In the genomic region with DNA sequence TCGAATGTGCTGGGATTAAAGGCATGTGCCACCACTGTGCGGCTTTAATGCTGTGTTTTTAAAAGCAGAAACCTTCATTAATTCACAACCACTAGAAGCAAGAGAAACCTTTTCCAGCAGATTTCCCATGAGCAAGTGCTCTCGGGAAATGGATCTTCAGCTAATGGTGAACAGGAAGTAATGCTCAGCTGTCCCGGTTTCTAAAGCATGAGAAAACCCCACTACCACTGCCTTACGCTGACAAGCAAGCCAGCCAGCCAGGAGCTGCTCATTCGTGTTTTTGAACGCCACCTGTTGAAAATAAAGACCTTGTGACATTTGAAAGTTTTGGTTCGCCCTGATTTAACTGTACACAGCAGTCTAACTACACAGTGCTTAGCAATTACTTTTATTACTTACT, we compare ENCODE assay signal across 13 mouse cellular contexts.
DNase-seq lines count a peak whose midpoint lies in the region; ATAC-seq and TF ChIP-seq lines count a peak whose summit lies in the region.
"Had no signal": no experiment of that assay in that cellular context is flagged by ENCODE, and none has a peak within 500 bp of the region (broad histone marks: within the 10 kb centered on the region; RNA-seq: fewer than 3 reads in every experiment).

No protein-coding gene starts in this region.

- ATAC-seq in kidney, postnatal 0 days (replicated peaks; ENCODE audit: low FRiP score, low read depth), result no peak
- ATAC-seq: forebrain, embryonic 14.5 days had no signal

- H3K9ac ChIP-seq in kidney, postnatal 0 days (ENCODE audit: low read depth, low read length), result no peak overlapping the region
- H3K9ac ChIP-seq: embryonic facial prominence, embryonic 15.5 days had no signal

- TF ChIP-seq CTCF in layer of hippocampus, adult 2 months (conservative IDR thresholded peaks at IDR 0.05), result no peak
- TF ChIP-seq CTCF in kidney, postnatal 0 days (IDR thresholded peaks at IDR 0.05; ENCODE audit: low read depth), result no peak

- peaks cover 13% of the 10 kb centered on the region; the same call in 1 of the 2 replicates for H3K4me1 ChIP-seq in heart, embryonic 10.5 days
- H3K4me1 ChIP-seq in kidney, postnatal 0 days (replicated peaks; ENCODE audit: insufficient read depth, low read length), result no peaks in the 10 kb centered on the region; the same call in 1 of the 2 replicates

- H3K27ac ChIP-seq in heart, embryonic 10.5 days, result no peak overlapping the region
- 0 out of 2 replicates have a peak overlapping the region, but pooled peaks have one; percentile 15 for H3K27ac ChIP-seq in layer of hippocampus, adult 2 months
- H3K27ac ChIP-seq in kidney, postnatal 0 days, result peak overlapping the region; percentile 60; the same call in 1 of the 2 replicates

- H3K36me3 ChIP-seq in heart, embryonic 10.5 days, result no peaks in the 10 kb centered on the region
- H3K36me3 ChIP-seq in kidney, postnatal 0 days (ENCODE audit: insufficient read depth, low read length), result no peaks in the 10 kb centered on the region
- H3K36me3 ChIP-seq: embryonic facial prominence, embryonic 15.5 days had no signal

- 81% methylated on average over 8 of the region's 8 CpGs for WGBS in heart, embryonic 10.5 days
- WGBS in kidney, postnatal 0 days, result 78% methylated on average over 8 of the region's 8 CpGs

- DNase-seq in heart, adult 18-20 months, result peak; percentile 37 to 49
- no peak for DNase-seq in heart, embryonic 10.5 days (ENCODE audit: low spot score)
- DNase-seq in layer of hippocampus, adult 2 months (ENCODE audit: low spot score in 2 of 2), result no peak
- no peak for DNase-seq in layer of hippocampus, adult 18-20 months (ENCODE audit: low spot score in 2 of 2)
- peak; percentile 46 for DNase-seq in 3T3-L1 (ENCODE audit: low read depth, low spot score)
- DNase-seq in kidney, postnatal 0 days (ENCODE audit: low spot score), result no peak
- no peak for DNase-seq in left cerebral cortex, postnatal 14 days (ENCODE audit: low spot score in 2 of 2)
- no peak for DNase-seq in neural tube, embryonic 10.5 days (ENCODE audit: extremely low spot score, low spot score)
- DNase-seq: left cerebral cortex, postnatal 4 days; right cerebral cortex, postnatal 14 days had no signal

- no peak overlapping the region for H3K4me3 ChIP-seq in heart, embryonic 10.5 days
- no peak overlapping the region for H3K4me3 ChIP-seq in layer of hippocampus, adult 2 months
- no peak overlapping the region for H3K4me3 ChIP-seq in kidney, postnatal 0 days (replicated peaks; ENCODE audit: low read depth, low read length)
- H3K4me3 ChIP-seq: embryonic facial prominence, embryonic 15.5 days had no signal

- no peak overlapping the region for H3K4me2 ChIP-seq in kidney, postnatal 0 days (ENCODE audit: low read length)
- H3K4me2 ChIP-seq: midbrain, embryonic 11.5 days had no signal

- intact Hi-C loops in left cerebral cortex, postnatal 14 days (cut with DNase I), result loop anchor here (5.0 kb wide), 1 partner anchor 1325 kb away; the partner anchor contains the start of gene Zeb2

- no peaks in the 10 kb centered on the region for H3K9me3 ChIP-seq in heart, embryonic 10.5 days
- no peaks in the 10 kb centered on the region for H3K9me3 ChIP-seq in kidney, postnatal 0 days (replicated peaks; ENCODE audit: low read length)
- H3K9me3 ChIP-seq: embryonic facial prominence, embryonic 15.5 days had no signal

- H3K27me3 ChIP-seq in heart, embryonic 10.5 days (ENCODE audit: insufficient read depth, poor library complexity, severe bottlenecking), result no peaks in the 10 kb centered on the region
- H3K27me3 ChIP-seq in kidney, postnatal 0 days (ENCODE audit: insufficient read depth, low read length), result no peaks in the 10 kb centered on the region
- H3K27me3 ChIP-seq: embryonic facial prominence, embryonic 15.5 days had no signal

Comparison
In these comparisons a context has a peak if more than half of its experiments do, and no peak if none do; other contexts are left out.
1. DNase-seq: peak in heart, adult 18-20 months (2 of 2) and 3T3-L1 (single experiment); none in heart, embryonic 10.5 days (single experiment), layer of hippocampus, adult 2 months (0 of 2), layer of hippocampus, adult 18-20 months (0 of 2), kidney, postnatal 0 days (single experiment), left cerebral cortex, postnatal 14 days (0 of 2) and neural tube, embryonic 10.5 days (single experiment).